In the genomic region with DNA sequence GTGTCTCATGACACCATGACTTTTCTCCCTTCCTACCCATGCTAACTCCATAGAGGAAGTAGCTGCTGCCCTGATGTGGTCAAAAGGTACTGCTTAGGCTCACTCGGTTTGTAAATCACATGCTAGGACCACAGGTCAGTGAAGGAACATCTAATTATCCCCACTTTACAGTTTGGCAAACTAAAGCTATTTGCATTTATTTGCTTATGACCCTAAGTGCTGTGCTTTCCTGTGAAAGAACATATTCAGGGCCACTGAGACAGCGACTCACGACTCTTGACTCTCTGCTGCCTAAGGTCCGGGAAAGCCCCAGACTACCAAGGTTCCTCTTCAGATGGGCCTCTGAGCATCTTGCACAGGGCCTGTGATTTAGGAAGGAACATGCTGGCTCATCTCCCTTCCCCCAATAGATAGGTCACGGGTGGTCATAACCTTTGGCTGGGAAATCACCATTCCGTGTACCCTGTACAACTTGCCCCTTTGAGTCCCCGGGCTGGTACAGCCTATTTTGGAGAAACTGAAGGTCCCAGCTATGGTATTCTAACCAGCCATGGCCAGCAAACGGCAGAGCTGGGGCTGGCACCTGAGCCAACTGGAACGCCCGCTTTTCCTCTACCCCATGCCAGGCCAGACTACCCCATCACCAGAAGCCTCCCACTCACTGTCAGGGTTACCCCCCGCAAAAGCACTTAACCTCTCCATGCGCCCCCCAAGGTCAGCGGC, we compare ENCODE assay signal across 2 mouse cellular contexts.
TF ChIP-seq lines count a peak whose summit lies in the region.

No protein-coding gene starts in this region.

TF ChIP-seq in MEL, 35 proteins besides CTCF, POLR2A, EP300 and RAD21 (continued from another document):
- TF ChIP-seq MAX (IDR thresholded peaks at IDR 0.05; ENCODE audit: low read length), result 0 out of 2 replicates have a peak, but pooled peaks have one; percentile 11

TF ChIP-seq in myocyte, 11 proteins besides CTCF, POLR2A, EP300 and RAD21 (continued from another document):
- TF ChIP-seq MYOG (IDR thresholded peaks at IDR 0.05; ENCODE audit: control insufficient read depth in 1 of 3, insufficient read depth in 1 of 3, insufficient read length in 2 of 3, low read depth in 2 of 3), result no peak
- TF ChIP-seq POLR2AphosphoS2 (IDR thresholded peaks at IDR 0.05; ENCODE audit: insufficient read length, low read depth), result no peak
- no peak for TF ChIP-seq E2F4 (IDR thresholded peaks at IDR 0.05; ENCODE audit: insufficient read depth)
- TF ChIP-seq MYOD1 (IDR thresholded peaks at IDR 0.05; ENCODE audit: control insufficient read depth in 1 of 3, insufficient read length in 2 of 3, low read depth in 2 of 3), result no peak
- TF ChIP-seq USF1 (IDR thresholded peaks at IDR 0.05; ENCODE audit: low read depth), result no peak
- no peak for TF ChIP-seq CEBPB (IDR thresholded peaks at IDR 0.05; ENCODE audit: insufficient read depth, poor library complexity, severe bottlenecking)
- no peak for TF ChIP-seq REST (IDR thresholded peaks at IDR 0.05; ENCODE audit: insufficient read depth, insufficient read length)
- TF ChIP-seq TCF12 (IDR thresholded peaks at IDR 0.05; ENCODE audit: insufficient read depth, poor library complexity, severe bottlenecking), result no peak
- TF ChIP-seq MAX (IDR thresholded peaks at IDR 0.05; ENCODE audit: low read depth), result no peak
